Mouse (Mus musculus) heart, postnatal 0 days (tissue): Measurements from ENCODE around the gene Mgarp. TPM values are rescaled to one million over a fixed set of nuclear protein-coding genes. Genes with fewer than 3 reads are reported as not detected.

Experiments used
- ATAC-seq: fragments of 200-750 bp; cut with Nextera tagmentation; 2 replicates; pipeline ENCODE4 v1.8.0; 2017; ENCODE audit warnings: low read depth, moderate number of reproducible peaks, moderate library complexity; ENCODE audit not compliant: insufficient read depth
- DNase-seq: peaks from one replicate; pipeline ENCODE4 v3.0.0-alpha.2; 2016; ENCODE audit warnings: low spot score
- H3K27ac ChIP-seq: fragments of 300-500 bp; sonication (generic); 2 replicates; pipeline ENCODE4 v1.5.1; 2014; ENCODE audit warnings: low read depth, mild to moderate bottlenecking
- H3K27me3 ChIP-seq: fragments of 300-500 bp; sonication (generic); 2 replicates; pipeline ENCODE4 v1.6.1; 2014; ENCODE audit warnings: low read length, mixed read lengths; ENCODE audit not compliant: control insufficient read depth, insufficient read depth
- H3K36me3 ChIP-seq: fragments of 300-500 bp; sonication (generic); replicated peaks from 2 replicates; pipeline ENCODE4 v1.6.1; 2014; ENCODE audit warnings: low read length, mixed read lengths; ENCODE audit not compliant: control insufficient read depth, insufficient read depth
- H3K4me1 ChIP-seq: fragments of 300-500 bp; sonication (generic); 2 replicates; pipeline ENCODE4 v1.6.1; 2014; ENCODE audit warnings: antibody characterized with exemption; ENCODE audit not compliant: control insufficient read depth, insufficient read depth
- H3K4me2 ChIP-seq: fragments of 300-500 bp; sonication (generic); 2 replicates; pipeline ENCODE4 v1.6.1; 2014; ENCODE audit warnings: low read depth, mild to moderate bottlenecking, low read length, moderate library complexity
- H3K4me3 ChIP-seq: fragments of 300-500 bp; sonication (generic); 2 replicates; pipeline ENCODE4 v1.5.1; 2014; ENCODE audit warnings: low read depth, low read length
- H3K9ac ChIP-seq: fragments of 300-500 bp; sonication (generic); replicated peaks from 2 replicates; pipeline ENCODE4 v1.6.1; 2014; ENCODE audit warnings: low read depth, low read length, mixed read lengths
- H3K9me3 ChIP-seq: fragments of 300-500 bp; sonication (generic); replicated peaks from 2 replicates; pipeline ENCODE4 v1.6.1; 2016; ENCODE audit warnings: low read length; ENCODE audit not compliant: control insufficient read depth
- CTCF ChIP-seq: IDR thresholded peaks from 2 replicates; pipeline ENCODE4 v1.5.1; 2016; ENCODE audit warnings: antibody characterized with exemption, control low read depth, low read depth
- EP300 ChIP-seq: IDR thresholded peaks from 2 replicates; pipeline ENCODE4 v1.6.1; 2016; ENCODE audit warnings: antibody characterized with exemption, low read depth
- WGBS: fragments of 180-500 bp; shearing (Covaris S2); extraction: QIAGEN DNeasy Blood & Tissue Kit; methylation state at CpG from one replicate; pipeline ENCODE4 v1.1.7; 2014; 5-methylcytosine and 5-hydroxymethylcytosine counted together
- polyA plus RNA-seq: library from polyadenylated mRNA; unstranded; fragments of >200 nt; fragmentation: Nextera tagmentation; extraction: Ambion mirVana; gene quantifications from 2 replicates; pipeline ENCODE4 v1.2.1, GENCODE M21; 2015
- total RNA-seq: library from RNA; depleted of rRNA; stranded (reverse); fragments of >200 nt; gene quantifications from 2 replicates; pipeline ENCODE4 v1.2.3, GENCODE M21; 2014; ENCODE audit warnings: low replicate concordance

Gene Mgarp
- total and polyA plus RNA-seq, 2 experiments from 2014 or later: 1.2 to 3.7 TPM

DNA sequence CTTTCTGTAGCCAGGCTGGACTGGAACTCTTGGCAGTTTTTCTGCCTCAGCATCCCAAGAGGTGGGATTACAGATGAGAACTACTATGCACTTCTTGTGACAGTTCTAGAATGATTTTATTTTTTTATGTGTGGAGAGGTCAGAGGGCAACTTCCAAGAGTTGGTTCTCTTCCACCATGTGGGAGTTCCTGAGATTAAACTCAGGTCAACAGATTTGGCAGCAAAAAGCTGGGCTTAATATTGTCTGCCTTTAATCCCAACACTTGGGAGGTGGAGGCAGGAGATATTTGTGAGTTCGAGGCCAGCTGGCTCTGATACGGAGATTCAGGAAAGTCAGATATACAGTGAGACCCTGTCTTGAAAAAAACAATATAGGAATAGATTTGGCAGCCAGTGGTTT is 21.4 kb upstream of the Mgarp start:
- Histone ChIP-seq H3K4me2 (peak overlapping the region; percentile 75; the same call in 1 of the 2 replicates), H3K27ac (no peak overlapping the region), H3K4me1 (peaks cover 18% of the 10 kb centered on the region), H3K27me3 (no peaks in the 10 kb centered on the region), H3K9me3 (no peaks in the 10 kb centered on the region), H3K36me3 (no peaks in the 10 kb centered on the region), H3K4me3 (no peak overlapping the region), H3K9ac (no peak overlapping the region)
- WGBS: 42% methylated on average over 2 of the region's 2 CpGs
- no peak for DNase-seq
- TF ChIP-seq CTCF (no peak), EP300 (no peak)
- no peak for ATAC-seq

DNA sequence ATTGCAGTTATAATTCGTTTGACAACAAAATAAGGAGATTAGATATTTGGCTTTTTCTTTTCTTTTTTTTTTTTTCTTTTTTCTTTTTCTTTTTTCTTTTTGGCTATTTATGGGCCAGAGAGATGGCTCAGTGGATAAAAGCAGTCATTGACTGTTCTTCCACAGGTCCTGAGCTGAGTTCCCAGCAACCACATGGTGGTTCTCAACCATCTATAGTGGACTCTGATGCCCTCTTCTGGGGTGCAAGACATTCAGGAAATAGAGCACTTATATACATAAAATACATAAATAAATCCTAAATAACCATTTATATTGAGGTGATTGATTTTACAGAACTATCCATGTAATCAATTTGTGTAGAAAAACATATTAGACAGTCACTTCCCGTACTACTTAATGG is 20.9 kb upstream of the Mgarp start:
- Histone ChIP-seq H3K27ac (0 out of 2 replicates have a peak overlapping the region, but pooled peaks have one; percentile 97), H3K27me3 (no peaks in the 10 kb centered on the region), H3K4me3 (peak overlapping the region; percentile 95), H3K4me2 (peak overlapping the region; percentile 75), H3K36me3 (no peaks in the 10 kb centered on the region), H3K4me1 (peaks cover 18% of the 10 kb centered on the region), H3K9me3 (no peaks in the 10 kb centered on the region), H3K9ac (no peak overlapping the region)
- TF ChIP-seq EP300: no peak
- no peak for TF ChIP-seq CTCF
- 48% methylated on average over 2 of the region's 2 CpGs for WGBS
- no peak for ATAC-seq
- no peak for DNase-seq

DNA sequence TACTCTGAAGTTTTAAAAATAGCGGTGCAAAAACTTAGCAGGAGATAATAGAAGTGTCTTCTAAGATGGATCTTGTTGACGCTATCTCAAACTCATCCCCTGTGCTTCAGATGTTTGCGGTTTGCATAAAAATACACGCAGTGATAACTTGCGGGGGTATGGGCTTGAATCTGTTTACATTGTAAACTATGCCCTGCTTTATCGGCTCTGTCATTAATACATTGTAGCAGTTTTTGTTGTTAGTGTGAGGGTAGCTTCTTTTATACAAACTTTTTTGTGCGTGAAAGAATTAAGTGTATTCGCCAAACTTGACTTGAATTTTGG is 20.6 kb upstream of the Mgarp start:
- Histone ChIP-seq H3K27me3 (no peaks in the 10 kb centered on the region), H3K4me3 (peak overlapping the region; percentile 95), H3K27ac (peak overlapping the region; percentile 97), H3K9me3 (no peaks in the 10 kb centered on the region), H3K36me3 (no peaks in the 10 kb centered on the region), H3K9ac (peak overlapping the region; percentile 98), H3K4me2 (peak overlapping the region; percentile 75), H3K4me1 (peaks cover 18% of the 10 kb centered on the region)
- WGBS: 8% methylated on average over 8 of the region's 8 CpGs
- DNase-seq (no peak), ATAC-seq (no peak)
- TF ChIP-seq EP300: no peak
- no peak for TF ChIP-seq CTCF

DNA sequence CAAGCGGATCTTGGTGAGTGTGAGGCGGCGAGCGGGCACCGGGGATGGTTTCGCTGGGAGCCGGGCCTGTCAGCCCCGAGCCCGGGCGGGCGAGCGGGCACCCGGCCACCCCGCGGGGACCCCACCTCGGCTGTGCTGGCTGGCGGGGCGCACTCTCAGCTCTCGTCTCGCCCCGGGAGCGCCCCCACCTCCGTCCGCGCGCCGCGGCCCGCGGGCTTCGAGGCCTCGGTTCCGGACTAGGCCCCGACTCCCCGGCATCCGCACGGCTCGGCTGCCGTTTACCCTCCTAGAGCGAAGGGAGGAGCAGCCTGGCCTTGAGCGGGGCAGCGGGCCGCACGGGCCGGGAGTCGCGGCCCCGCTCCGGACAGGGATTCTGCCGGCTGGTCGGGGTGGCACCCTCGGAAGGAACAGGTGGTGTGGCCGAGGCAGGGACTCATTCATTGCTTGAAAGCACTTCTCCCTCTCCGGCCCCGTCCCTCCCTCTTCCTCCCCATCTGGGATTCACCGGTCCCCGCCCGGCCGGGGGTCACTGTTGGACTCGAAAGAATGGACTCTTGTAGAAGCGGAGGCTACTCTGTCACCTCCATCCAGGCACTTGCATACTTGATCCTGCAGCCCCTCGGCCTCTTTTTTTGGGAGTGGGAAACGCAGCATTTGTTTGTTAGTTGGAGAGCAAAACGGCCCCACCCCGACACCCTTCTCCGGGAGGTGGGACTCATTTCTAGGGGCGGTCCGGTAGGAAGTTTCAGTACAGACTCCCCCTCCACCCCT is 20.0 kb upstream of the Mgarp start:
- Histone ChIP-seq H3K4me1 (peaks cover 18% of the 10 kb centered on the region), H3K9ac (peak overlapping the region; percentile 98), H3K4me2 (peak overlapping the region; percentile 75), H3K36me3 (no peaks in the 10 kb centered on the region), H3K27ac (peak overlapping the region; percentile 97), H3K27me3 (no peaks in the 10 kb centered on the region), H3K9me3 (no peaks in the 10 kb centered on the region), H3K4me3 (peak overlapping the region; percentile 95)
- DNase-seq: peak; percentile 45
- TF ChIP-seq EP300: no peak
- no peak for TF ChIP-seq CTCF
- ATAC-seq: peak; percentile 42
- under 1% methylated on average over 50 of the region's 68 CpGs for WGBS

DNA sequence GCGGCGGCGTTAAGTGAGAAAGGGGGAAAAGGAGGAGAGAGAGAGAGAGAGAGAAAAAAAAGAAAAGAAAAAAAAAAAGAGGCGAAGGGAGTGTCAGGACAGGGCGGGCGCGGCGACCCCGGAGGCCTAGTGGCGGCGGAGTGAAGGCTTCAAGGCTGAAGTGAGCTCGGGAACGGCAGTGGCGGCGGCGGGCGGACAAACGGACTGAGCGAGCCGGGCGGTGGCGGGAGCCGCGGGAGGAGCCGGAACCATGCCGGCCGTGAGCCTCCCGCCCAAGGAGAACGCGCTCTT is 19.5 kb upstream of the Mgarp start:
- no peaks in the 10 kb centered on the region for H3K36me3 ChIP-seq
- H3K9ac ChIP-seq: peak overlapping the region; percentile 98
- H3K27me3 ChIP-seq: no peaks in the 10 kb centered on the region
- peak overlapping the region; percentile 75 for H3K4me2 ChIP-seq
- TF ChIP-seq CTCF: no peak
- TF ChIP-seq EP300: no peak
- H3K27ac ChIP-seq: peak overlapping the region; percentile 97
- ATAC-seq (peak; percentile 52), DNase-seq (no peak)
- H3K4me1 ChIP-seq: peaks cover 18% of the 10 kb centered on the region
- WGBS: under 1% methylated on average over 25 of the region's 30 CpGs
- H3K9me3 ChIP-seq: no peaks in the 10 kb centered on the region
- H3K4me3 ChIP-seq: peak overlapping the region; percentile 95
